Mouse (Mus musculus): ENCODE results near the gene Crygb.

Gene Crygb

DNA sequence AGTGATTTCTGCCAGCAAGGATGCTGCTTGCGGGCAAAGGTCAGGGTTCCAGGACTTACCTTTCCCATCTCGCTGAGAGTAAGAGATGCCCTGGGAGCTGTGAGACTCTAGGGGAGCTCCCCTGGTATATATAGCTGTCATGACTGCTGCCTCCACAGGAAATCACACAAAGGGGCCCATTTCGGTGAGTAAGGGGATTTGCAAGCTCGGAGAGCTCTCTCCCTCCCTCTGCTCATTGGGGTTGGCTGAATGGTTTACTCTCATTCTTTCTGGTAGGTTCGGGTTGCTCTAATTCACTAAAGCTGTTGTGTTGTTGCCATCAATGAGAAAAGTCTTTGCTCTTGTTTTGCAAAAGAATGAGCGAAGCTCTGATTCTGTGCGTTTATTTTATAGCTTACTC is at the start of gene Crygb:
TSS of gene Crygb (minus strand) at position 101 of the 400 bp plus-strand sequence.
- no peak for DNase-seq (ENCODE audit: low read depth)

GRCm38 (mm10) chr1:65131671-65132070 is 49.6 kb upstream of the Crygb start:
- no peak for DNase-seq (ENCODE audit: low read depth)

DNA sequence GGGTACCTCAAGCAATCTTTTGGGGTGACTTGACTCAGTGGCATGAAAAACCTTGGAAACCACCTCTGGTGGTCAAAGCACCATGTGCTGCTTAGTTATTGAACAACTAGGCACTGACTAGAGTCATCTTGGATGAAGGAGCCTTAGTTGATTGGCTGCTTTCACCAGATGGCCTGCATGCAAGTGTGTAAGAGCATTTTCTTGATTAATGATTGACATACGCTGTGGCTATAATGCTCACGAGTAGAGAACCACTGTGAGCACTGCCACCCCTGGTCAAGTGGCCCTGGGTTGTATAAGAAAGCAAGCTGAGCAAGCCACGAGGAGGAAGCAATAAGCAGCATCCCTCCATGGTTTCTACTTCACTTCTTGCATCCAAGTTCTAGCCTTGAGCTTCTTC is 48.1 kb upstream of the Crygb start:
- no peak for DNase-seq (ENCODE audit: low read depth)

- DNase-seq (ENCODE audit: low read depth) = no peak
Measured at GRCm38 (mm10) chr1:65129634-65130180, 47.6 kb upstream of the Crygb start.

DNA sequence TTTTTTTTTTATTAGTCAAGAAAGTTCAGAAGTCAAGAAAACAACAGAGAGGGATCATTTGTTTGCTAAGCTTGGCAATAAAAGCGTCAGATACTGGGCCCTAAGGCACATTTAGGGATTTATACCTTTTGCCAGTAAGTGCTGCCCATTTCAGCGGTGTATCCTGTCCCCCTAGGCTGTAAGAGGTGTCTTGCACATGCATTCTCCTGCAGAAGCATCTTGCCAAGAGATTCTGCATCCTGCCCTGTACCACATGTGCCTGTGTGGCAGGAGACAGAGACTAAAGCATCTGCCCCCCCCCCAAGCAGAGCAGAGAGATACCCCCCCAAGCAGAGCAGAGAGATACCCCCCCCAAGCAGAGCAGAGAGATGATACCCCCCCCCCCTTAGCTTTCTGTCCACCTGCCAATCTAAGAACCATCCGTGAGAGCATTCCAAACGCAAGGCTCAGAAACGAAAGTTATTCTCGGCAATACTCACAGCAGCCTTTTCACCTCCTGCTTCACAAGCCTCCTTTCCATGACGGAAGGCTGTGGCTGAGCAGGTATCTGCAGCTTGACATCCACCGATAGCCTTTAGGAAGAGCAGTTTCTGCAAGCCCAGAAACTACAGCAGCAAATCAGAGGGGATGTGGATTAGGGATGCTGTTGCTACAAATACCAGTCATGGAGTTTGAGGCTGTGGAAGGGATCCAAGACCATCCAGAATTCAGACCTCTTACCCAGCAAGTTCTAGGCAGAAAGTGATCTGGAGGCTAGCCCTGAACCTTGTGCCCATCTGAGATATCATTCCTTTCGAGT is 40.7 kb upstream of the Crygb start, which contains the start of gene D630023F18Rik:
TSS of gene D630023F18Rik (minus strand) at position 641 of the 799 bp plus-strand sequence.
- DNase-seq (ENCODE audit: low read depth) = peak; percentile 43

DNA sequence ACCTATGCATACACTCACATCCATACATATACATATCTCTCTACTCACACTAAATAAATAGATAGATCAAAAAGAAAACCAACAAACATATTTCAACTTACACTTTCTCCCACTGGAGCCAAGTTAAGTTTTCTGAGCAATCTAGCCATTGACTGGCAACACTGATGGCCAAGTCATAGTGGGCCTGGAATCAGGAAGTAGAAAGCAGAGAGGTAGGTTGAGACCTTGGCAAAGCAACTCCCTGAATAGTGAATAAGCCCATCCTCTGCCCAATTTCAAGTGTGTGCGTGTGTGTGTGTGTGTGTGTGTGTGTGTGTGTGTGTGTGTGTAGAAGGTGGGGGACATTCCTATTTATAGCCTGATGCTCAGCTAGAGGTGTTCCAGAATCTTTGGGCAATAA is 37.4 kb upstream of the Crygb start, which contains the start of gene Gm28845:
TSS of gene Gm28845 (minus strand) at position 121 of the 400 bp plus-strand sequence.
- no peak for DNase-seq (ENCODE audit: low read depth)

DNA sequence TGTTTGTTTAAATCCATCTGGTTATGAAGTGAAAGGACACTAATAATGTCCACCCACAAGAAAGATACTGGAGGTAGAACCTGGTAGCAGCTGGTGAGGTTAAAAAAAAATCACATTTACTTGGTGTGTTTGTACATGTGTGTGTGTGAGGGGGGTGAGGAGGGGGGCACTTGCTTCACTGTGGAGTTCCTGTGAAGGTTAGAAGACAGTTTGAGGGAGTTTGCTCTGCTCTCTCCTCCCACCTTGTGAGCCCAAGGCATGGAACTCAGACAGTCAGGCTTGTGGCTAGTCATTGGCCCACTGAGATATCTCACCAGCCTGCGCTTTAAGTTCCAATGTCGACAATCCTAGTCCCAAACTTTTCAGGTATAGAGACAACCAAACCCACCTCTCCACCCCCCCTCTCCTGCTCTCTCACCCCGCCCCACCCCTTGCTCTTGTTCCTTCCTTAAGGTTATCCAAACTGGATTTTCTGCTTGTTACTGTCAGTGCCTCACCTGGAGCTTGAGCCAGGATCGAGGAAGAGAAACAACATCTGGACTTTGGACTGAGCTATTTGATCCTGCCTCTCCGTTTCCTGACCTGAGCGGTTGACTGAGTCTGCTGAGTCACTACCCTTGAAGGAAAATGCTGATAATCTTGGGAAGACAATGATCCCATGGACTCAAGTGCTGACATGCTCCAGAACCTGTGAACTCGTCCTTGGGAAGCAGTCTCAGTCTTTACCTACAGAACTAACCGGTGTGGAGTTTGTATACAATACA is 36.2 kb upstream of the Crygb start:
- peak; percentile 10 for DNase-seq (ENCODE audit: low read depth)

DNA sequence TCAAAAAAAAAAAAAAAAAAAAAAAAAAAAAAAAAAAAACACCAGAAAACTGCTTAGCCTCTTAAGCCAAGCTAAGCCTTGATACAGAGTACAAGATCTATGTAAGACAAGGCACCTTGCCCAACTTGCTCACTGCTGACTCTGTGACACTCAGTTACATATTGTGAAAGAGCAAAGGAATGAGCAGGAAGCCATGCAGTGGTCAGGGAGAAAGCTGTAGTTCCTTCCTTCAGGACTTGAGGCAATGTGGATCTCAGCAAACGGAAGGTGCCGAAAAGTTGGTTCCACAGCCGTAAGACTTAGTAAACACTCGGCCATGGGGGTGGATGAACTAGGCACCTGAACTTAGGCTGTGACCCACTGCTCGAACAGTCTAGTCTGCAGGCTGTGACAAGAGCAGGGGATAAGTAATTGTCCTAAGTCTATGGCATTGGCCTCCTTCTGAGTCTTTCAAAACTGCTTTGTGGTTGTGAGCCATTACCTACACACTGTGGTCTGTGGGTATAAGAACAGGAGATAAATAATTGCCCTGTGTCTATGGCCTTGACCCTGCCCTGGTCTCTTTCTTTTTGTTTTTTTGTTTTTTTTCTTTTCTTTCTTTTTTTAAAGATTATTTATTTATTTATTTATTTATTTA is 31.6 kb upstream of the Crygb start:
- peak; percentile 77 for DNase-seq (ENCODE audit: low read depth)

DNA sequence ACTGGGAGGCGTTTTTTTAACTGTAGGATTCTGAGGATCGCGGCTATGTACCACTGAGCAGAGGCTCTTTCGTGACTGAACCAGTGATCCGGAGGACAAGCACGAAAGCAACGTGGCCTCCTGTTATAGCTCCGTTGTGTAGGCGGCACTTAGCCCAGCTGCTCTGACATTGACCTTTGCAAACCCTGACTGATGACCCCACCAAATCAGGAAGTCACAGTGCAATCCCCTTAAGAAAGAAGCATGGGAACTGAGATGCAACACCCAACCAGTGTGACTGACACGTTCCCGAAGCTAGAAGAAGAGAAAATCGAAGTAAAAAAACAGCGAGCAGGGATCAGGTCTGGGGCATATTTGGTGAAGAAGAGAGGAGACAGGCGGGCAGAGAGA is 30.7 kb upstream of the Crygb start:
- no peak for DNase-seq (ENCODE audit: low read depth)

- DNase-seq (ENCODE audit: low read depth) = peak; percentile 96
Measured at GRCm38 (mm10) chr1:65112031-65112806, 30.1 kb upstream of the Crygb start.

- DNase-seq (ENCODE audit: low read depth) = no peak
Measured at GRCm38 (mm10) chr1:65109756-65110435, 27.8 kb upstream of the Crygb start.

- DNase-seq (ENCODE audit: low read depth) = no peak
Measured at GRCm38 (mm10) chr1:65109196-65109595, 27.1 kb upstream of the Crygb start.

- DNase-seq (ENCODE audit: low read depth) = no peak
Measured at GRCm38 (mm10) chr1:65107654-65108279, 25.7 kb upstream of the Crygb start.

DNA sequence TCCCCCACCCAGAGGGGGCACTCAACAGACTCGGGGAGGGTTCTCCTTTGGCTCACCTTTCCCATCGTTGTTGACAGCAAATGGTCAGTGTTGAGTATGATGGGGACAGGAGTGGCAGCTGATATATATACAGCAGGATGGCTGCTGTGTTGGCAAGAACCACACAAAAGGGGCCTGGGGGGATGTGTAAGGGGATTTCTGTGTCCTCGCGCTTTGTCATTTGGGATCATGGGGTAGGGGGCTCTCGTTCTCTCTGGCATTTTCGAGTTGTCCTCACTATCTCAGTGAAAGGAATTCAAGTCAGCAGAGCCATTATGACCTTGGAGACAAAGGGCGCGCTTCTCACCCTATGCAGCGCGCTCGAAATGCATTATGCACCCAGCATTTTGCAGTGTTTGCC is 21.2 kb upstream of the Crygb start, which contains the start of gene Cryga:
TSS of gene Cryga (minus strand) at position 101 of the 400 bp plus-strand sequence.
- no peak for DNase-seq (ENCODE audit: low read depth)

GRCm38 (mm10) chr1:65096953-65097352 is 14.9 kb upstream of the Crygb start:
- no peak for DNase-seq (ENCODE audit: low read depth)

- peak; percentile 41 for DNase-seq (ENCODE audit: low read depth)
Measured at GRCm38 (mm10) chr1:65091566-65091965, 9.5 kb upstream of the Crygb start.

DNA sequence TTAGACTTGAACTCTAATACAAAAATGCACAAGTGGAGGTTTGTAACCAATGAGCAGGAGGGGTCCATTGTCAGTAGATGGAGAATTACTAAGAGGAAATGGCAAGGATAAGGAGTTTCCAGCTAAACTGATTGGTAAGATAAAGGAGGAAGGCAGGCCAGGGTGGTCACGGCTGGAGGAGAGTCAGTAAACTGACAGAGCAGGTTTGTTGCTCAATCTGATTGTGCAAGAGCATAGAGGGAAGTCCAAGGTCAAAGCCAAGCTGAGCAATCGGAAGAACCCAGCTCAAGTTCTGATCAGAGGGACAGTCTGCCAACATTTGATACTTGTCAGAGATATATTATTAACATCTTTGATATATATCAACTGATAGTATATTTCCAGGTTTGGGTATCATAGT is 8.3 kb upstream of the Crygb start:
- peak; percentile 66 for DNase-seq (ENCODE audit: low read depth)

GRCm38 (mm10) chr1:65088567-65089356 is 6.7 kb upstream of the Crygb start:
- DNase-seq (ENCODE audit: low read depth) = no peak

- peak; percentile 52 for DNase-seq (ENCODE audit: low read depth)
Measured at GRCm38 (mm10) chr1:65075607-65076006, 6.5 kb downstream of the Crygb start.

All from NIH3T3 (cell line).